Mouse (Mus musculus) cerebral cortex, adult 2 months (tissue): ENCODE data around the gene Fbxl15.

Source experiments
- WGBS: fragments of 180-500 bp; shearing (Covaris S2); methylation state at CpG from one replicate; pipeline ENCODE4 v1.1.7; 2018; 5-methylcytosine and 5-hydroxymethylcytosine counted together

The Fbxl15 gene

DNA sequence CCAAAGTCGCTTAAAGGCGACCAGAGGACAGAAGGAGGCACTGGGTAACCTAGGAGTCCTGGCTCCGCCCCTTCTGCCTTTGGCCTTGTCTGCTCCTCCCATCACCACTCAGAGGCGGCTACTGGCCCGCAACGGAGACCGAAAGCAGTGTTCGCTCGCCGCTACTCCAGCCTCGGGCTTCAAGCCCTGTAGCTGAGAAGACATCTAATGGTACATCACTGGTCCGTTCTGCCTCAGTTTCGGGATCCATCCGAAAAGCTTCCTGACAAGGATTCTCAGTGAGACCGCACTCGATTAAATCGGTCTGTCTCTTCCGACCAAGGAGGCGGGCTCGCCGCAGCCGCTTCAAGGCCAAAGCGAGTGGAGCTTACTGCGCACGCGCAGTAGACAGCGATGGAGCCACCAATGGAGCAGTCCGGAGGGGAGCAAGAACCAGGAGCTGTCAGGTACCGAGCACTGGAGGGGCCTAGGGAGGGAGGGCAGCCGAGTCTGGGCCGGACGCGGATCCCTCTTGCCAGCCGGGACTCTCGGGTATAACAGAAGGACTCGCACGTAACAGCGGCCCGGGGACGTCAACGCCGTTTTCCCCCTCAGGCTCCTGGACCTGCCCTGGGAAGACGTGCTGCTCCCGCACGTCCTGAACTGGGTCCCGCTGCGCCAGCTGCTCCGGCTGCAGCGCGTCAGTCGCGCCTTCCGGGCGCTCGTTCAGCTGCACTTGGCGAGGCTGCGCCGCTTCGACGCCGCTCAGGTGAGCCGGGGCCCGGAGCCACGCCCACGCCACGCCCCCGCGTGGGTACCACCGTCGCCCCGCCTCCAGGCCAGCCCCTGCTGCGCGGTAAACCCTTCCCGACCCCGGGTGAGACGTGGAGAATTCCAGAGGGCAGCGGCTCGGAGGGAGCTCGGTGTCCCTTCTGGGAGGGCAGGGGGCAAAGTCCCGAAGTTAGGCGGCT is at the start of gene Fbxl15:
Gene Fbxl15, plus strand, starts transcription at position 104 of the 950 bp plus-strand sequence.
- WGBS, result under 1% methylated on average over 81 of the region's 81 CpGs

- WGBS, result 94% methylated on average over 11 of the region's 11 CpGs
Measured at GRCm38 (mm10) chr19:46282081-46282849, 45.7 kb upstream of the Fbxl15 start.

GRCm38 (mm10) chr19:46284686-46285085 is 43.3 kb upstream of the Fbxl15 start:
- 93% methylated on average over 4 of the region's 4 CpGs for WGBS

GRCm38 (mm10) chr19:46285631-46286030 is 42.4 kb upstream of the Fbxl15 start:
- WGBS, result 93% methylated on average over 7 of the region's 7 CpGs

GRCm38 (mm10) chr19:46286047-46286446 is 41.9 kb upstream of the Fbxl15 start:
- WGBS, result 71% methylated on average over 6 of the region's 6 CpGs

- 84% methylated on average over 3 of the region's 3 CpGs for WGBS
Measured at GRCm38 (mm10) chr19:46286926-46287325, 41.1 kb upstream of the Fbxl15 start.

- 94% methylated on average over 3 of the region's 3 CpGs for WGBS
Measured at GRCm38 (mm10) chr19:46287566-46287965, 40.4 kb upstream of the Fbxl15 start.

- 65% methylated on average over 12 of the region's 12 CpGs for WGBS
Measured at GRCm38 (mm10) chr19:46290535-46291105, 37.4 kb upstream of the Fbxl15 start.

DNA sequence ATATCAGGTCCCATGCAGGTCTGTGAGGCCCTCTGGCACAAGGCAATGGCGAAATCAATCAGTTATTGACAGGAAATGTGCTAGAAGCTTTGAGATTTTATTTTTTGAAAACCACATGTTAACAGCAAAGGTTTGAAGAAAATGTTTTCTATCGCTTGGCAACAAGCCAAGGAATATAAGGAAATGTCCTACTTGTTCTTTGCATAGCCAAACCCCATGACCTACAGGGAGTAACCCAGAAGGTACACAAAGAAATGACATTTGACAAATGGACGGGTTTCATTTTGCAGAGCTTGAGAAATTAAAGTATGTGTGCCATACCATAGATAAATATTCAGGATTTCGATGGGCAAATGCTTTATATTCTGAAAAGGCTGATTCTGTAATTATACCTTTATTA is 31.0 kb upstream of the Fbxl15 start:
- WGBS, result 81% methylated on average over 4 of the region's 4 CpGs

DNA sequence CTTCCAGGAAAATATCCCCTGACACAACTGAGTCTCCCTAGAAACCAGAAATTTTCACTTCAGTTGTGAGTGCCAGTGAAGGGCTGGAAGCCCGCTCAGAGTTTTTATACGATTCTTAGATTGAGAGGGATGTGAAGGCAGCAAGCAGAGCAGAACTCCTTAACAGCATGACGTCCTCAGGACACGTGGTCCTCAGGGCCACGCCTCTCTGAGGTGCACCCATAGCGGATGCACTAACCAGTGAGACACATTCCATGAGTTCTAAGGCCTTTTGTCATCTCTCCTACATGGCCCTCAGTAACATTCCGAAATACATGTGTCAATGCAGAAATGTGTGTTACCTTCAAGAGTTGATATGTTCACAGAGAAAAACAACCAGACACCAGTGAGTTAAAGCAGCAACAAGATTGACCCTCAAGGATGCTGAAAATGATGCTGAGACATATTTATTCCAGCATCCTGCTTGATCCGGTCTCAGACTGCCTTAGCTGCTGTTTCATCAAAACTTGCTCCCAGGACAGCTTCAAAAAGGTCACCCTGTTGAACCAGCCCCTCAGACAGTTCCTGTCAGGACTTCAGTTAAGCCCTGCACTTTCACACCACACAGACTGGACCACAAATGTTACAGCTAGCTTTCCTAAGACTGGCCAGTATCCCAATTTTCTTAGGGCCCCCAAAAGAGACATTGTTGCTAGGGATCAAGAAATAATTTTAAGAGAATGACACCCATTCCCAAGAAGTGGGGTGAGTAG is 27.5 kb upstream of the Fbxl15 start:
- 49% methylated on average over 8 of the region's 8 CpGs for WGBS

DNA sequence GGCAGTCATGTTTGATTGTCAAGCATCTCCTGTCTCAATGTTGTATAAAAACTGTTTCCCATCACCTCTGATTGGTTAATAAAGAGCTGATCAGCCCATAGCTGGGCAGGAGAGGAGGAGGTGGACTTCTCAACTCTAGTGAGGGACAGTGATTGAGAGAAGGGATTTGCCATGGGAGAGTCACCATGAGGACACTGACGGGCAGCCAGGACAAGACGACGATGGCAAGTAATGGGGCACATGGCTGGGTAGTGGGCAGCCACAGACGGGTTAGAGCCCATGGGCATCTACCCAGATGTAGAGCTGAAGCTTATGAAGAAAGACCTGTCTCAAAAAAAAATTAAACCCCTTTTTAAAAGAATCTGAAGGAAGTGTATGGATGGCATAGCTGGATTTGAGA is 25.4 kb upstream of the Fbxl15 start:
- 96% methylated on average over 4 of the region's 4 CpGs for WGBS

DNA sequence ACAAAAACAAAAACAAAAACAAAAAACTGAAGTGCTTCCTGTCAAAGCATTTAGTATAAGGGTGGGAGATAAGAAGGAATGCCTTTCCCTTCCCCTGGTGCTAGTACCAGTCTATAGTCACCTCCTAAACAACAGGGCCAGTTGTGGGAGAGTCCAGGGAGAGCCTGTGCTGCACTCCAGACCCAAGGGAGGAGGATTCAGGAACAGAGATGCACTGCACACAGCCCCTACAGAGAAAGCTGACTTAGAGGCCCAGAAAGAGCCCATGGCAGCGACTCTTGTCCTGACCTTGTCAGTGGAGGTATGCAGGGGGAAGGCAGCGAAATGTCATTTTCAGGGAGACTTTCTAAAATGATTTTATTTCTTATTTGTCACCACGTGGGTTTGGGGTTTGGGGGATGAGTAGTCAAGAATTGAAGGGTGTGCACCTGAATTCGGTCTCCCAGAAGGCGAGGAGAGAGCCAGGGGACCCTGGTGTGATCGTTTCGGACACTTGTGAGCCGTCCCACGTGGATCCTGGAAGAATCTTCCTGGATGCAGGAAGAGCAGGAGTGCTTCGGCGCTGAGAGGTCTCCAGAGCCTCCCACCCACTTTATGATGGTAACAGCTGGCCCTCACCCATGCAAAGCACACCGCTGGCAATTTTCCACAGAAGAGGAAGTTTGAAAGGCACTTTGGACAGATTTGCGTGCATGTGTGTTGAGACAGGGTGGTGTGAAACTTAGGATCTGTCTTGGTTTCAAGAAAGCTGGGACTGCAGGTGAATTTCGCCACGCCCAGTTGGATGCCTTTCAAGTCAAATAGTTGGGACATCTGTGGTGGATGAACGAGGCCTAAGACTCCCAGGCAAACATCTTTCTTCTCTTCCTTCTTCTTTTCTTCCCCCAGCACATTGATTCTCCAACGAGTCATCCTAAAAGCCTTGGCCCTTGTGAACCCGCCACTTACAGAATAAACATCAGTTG is 24.5 kb upstream of the Fbxl15 start:
- WGBS, result 62% methylated on average over 18 of the region's 18 CpGs

- WGBS, result under 1% methylated on average over 39 of the region's 39 CpGs
Measured at GRCm38 (mm10) chr19:46304216-46304841, 23.7 kb upstream of the Fbxl15 start, which contains the start of gene Nfkb2. Gene Nfkb2 (plus strand): TSS chr19:46304320.

GRCm38 (mm10) chr19:46304908-46305333 is 23.1 kb upstream of the Fbxl15 start:
- under 1% methylated on average over 34 of the region's 34 CpGs for WGBS

DNA sequence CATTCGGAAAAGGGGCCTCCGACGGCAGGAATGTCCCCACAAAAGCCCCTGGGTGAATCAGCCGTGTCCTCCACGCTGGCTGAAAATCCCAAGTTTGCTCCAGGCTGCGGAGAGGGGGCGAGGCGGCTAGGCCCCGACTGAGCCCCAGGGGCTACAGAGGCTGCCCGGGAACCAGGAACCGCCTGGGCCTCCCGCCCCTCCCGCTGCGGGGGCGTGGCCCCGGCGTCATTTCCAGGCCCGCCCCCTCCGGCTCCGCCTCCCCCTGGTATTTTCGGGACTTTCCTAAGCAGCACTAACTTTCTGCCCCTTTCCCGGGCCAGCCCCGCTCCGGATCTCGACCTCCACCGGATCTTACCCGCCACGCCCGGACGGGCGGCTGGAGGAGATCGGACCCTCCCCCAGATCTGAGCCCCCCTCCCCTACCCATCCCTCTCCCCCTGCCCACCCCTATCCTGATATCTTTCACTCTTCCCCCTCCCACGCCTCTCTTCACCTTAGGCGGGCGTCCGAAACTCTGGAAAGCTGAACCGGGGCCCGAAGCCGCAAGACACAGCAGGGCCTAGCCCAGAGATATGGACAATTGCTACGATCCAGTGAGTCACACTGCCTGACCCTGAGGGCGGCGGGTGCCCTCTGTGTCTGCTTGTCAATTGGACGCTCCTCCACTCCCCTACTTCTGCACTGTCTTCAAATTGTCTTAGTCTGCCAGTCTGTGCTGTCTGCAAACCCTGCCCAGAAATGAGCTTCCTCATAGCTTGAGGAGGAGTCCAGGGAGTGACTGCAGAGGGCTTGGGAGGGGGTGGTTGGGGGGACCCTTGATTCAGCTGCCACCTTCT is 22.3 kb upstream of the Fbxl15 start:
- WGBS, result 3% methylated on average over 42 of the region's 43 CpGs

DNA sequence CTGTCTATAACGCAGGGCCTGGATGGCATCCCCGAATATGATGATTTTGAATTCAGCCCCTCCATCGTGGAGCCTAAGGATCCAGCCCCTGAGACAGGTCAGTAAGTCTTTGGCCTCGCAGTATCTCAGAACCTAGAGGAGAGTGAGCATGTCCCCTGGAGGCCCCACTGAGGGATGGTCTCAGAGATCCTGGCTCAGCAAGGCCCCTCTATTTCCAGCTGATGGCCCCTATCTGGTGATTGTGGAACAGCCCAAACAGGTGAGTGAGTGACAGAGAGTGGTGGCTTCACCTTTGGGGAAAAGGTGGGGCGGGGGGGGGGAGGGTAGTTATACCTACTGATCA is 21.7 kb upstream of the Fbxl15 start:
- WGBS, result 71% methylated on average over 5 of the region's 5 CpGs

DNA sequence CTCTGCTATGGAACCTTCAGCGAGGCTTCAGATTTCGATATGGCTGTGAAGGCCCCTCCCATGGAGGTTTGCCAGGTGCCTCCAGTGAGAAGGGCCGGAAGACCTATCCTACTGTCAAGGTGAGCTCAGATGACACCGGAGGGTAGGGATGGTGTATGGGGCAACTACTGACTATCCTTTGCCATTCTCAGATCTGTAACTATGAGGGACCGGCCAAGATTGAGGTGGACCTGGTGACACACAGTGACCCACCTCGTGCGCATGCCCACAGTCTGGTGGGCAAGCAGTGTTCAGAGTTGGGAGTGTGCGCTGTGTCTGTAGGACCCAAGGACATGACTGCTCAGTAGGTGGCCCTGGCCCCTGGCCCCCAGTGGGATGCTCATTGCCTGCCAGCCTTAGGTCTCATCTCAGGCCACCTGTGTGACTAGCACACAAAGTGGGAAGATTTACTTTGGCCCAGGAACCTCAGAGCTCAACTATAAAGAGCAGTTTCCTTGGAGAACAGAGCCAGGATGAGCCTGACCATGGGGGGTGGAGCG is 21.2 kb upstream of the Fbxl15 start:
- 93% methylated on average over 9 of the region's 9 CpGs for WGBS

GRCm38 (mm10) chr19:46307781-46308180 is 20.2 kb upstream of the Fbxl15 start:
- 92% methylated on average over 16 of the region's 16 CpGs for WGBS

DNA sequence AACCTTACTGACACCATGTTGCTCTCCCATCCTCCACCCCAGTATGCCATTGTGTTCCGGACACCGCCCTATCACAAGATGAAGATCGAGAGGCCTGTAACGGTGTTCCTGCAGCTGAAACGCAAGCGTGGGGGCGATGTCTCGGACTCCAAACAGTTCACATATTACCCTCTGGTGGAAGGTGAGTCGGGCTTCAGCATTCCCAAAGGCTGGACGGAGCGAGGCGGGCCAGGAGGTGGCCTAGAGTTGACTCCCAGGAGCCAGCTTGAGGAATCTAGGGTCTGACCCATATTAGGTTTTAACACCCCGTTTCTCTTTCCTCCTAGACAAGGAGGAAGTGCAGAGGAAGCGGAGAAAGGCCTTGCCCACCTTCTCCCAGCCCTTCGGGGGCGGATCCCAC is 19.7 kb upstream of the Fbxl15 start:
- 71% methylated on average over 16 of the region's 16 CpGs for WGBS
